Mouse (Mus musculus) midbrain, embryonic 14.5 days (tissue): ENCODE measurements around the gene Ankfn1. TPM values are rescaled to one million over a fixed set of nuclear protein-coding genes. Genes with fewer than 3 reads are reported as not detected.

ENCODE experiments used
- ATAC-seq: fragments of 200-750 bp; cut with Nextera tagmentation; 2 replicates; pipeline ENCODE4 v1.8.0; 2017; ENCODE audit warnings: moderate number of reproducible peaks, moderate library complexity; ENCODE audit not compliant: low FRiP score, low TSS enrichment
- DNase-seq: peaks from one replicate; pipeline ENCODE4 v3.0.0-alpha.2; 2015
- H3K27ac ChIP-seq: fragments of 300-500 bp; sonication (generic); replicated peaks from 2 replicates; pipeline ENCODE4 v1.5.1; 2014; ENCODE audit warnings: mild to moderate bottlenecking, low read depth, low read length, moderate library complexity
- H3K27me3 ChIP-seq: fragments of 300-500 bp; sonication (generic); 2 replicates; pipeline ENCODE4 v1.6.1; 2014; ENCODE audit warnings: low read length, control low read depth, mixed read lengths; ENCODE audit not compliant: control insufficient read depth, insufficient read depth
- H3K36me3 ChIP-seq: fragments of 300-500 bp; sonication (generic); 2 replicates; pipeline ENCODE4 v1.6.1; 2014; ENCODE audit warnings: low read length, control low read depth; ENCODE audit not compliant: control insufficient read depth, insufficient read depth
- H3K4me1 ChIP-seq: fragments of 300-500 bp; sonication (generic); 2 replicates; pipeline ENCODE4 v1.6.1; 2014; ENCODE audit warnings: mild to moderate bottlenecking, antibody characterized with exemption, low read length, control low read depth; ENCODE audit not compliant: control insufficient read depth, insufficient read depth
- H3K4me2 ChIP-seq: fragments of 300-500 bp; sonication (generic); 2 replicates; pipeline ENCODE4 v1.6.1; 2014; ENCODE audit warnings: mild to moderate bottlenecking, low read length, moderate library complexity
- H3K4me3 ChIP-seq: fragments of 300-500 bp; sonication (generic); replicated peaks from 2 replicates; pipeline ENCODE4 v1.5.1; 2014; ENCODE audit warnings: low read depth, low read length
- H3K9ac ChIP-seq: fragments of 300-500 bp; sonication (generic); replicated peaks from 2 replicates; pipeline ENCODE4 v1.6.1; 2014; ENCODE audit warnings: mild to moderate bottlenecking, low read length, moderate library complexity
- H3K9me3 ChIP-seq: fragments of 300-500 bp; sonication (generic); 2 replicates; pipeline ENCODE4 v1.6.1; 2016; ENCODE audit warnings: low read length, control low read depth, mixed read lengths; ENCODE audit not compliant: control insufficient read depth
- WGBS: fragments of 180-500 bp; shearing (Covaris S2); extraction: QIAGEN DNeasy Blood & Tissue Kit; methylation state at CpG from one replicate; pipeline ENCODE4 v1.1.7; 2014; 5-methylcytosine and 5-hydroxymethylcytosine counted together
- polyA plus RNA-seq: library from polyadenylated mRNA; unstranded; fragments of >200 nt; fragmentation: Nextera tagmentation; extraction: Ambion mirVana; gene quantifications from 2 replicates; pipeline ENCODE4 v1.2.1, GENCODE M21; 2014

The Ankfn1 gene
- polyA plus RNA-seq, 1 experiment from 2014 or later: 5.9 TPM

GRCm38 (mm10) chr11:89716351-89716750 lies 61.1 kb downstream of the Ankfn1 start:
- H3K4me2 ChIP-seq: no peak overlapping the region
- no peak overlapping the region for H3K9ac ChIP-seq
- 0 out of 2 replicates have a peak, but pooled peaks cover 5% of the 10 kb centered on the region for H3K4me1 ChIP-seq
- no peak overlapping the region for H3K4me3 ChIP-seq
- no peaks in the 10 kb centered on the region for H3K36me3 ChIP-seq
- 92% methylated on average over 7 of the region's 7 CpGs for WGBS
- H3K27me3 ChIP-seq: no peaks in the 10 kb centered on the region
- ATAC-seq (no peak), DNase-seq (no peak)
- no peak overlapping the region for H3K27ac ChIP-seq
- H3K9me3 ChIP-seq: no peaks in the 10 kb centered on the region

GRCm38 (mm10) chr11:89708526-89708925 lies 68.9 kb downstream of the Ankfn1 start:
- no peaks in the 10 kb centered on the region for H3K36me3 ChIP-seq
- DNase-seq (no peak), ATAC-seq (no peak)
- no peak overlapping the region for H3K4me3 ChIP-seq
- no peak overlapping the region for H3K4me2 ChIP-seq
- 90% methylated on average over 7 of the region's 7 CpGs for WGBS
- H3K27ac ChIP-seq: no peak overlapping the region
- H3K4me1 ChIP-seq: no peaks in the 10 kb centered on the region
- H3K9me3 ChIP-seq: no peaks in the 10 kb centered on the region
- no peak overlapping the region for H3K9ac ChIP-seq
- H3K27me3 ChIP-seq: no peaks in the 10 kb centered on the region

- Histone ChIP-seq H3K4me1 (peaks cover 12% of the 10 kb centered on the region), H3K27ac (peak overlapping the region; percentile 37; the same call in 1 of the 2 replicates), H3K36me3 (no peaks in the 10 kb centered on the region), H3K4me3 (peak overlapping the region; percentile 26), H3K9ac (peak overlapping the region; percentile 39; the same call in 1 of the 2 replicates), H3K27me3 (no peaks in the 10 kb centered on the region), H3K9me3 (no peaks in the 10 kb centered on the region), H3K4me2 (peak overlapping the region; percentile 61)
- peak; percentile 87 for DNase-seq
- 11% methylated on average over 18 of the region's 18 CpGs for WGBS
- ATAC-seq: peak; percentile 55; the same call in 1 of the 2 replicates
Observed at GRCm38 (mm10) chr11:89696431-89697403, 80.7 kb downstream of the Ankfn1 start.

- Histone ChIP-seq H3K4me3 (no peak overlapping the region), H3K27me3 (no peaks in the 10 kb centered on the region), H3K9me3 (no peaks in the 10 kb centered on the region), H3K4me1 (peaks cover 12% of the 10 kb centered on the region), H3K9ac (no peak overlapping the region), H3K27ac (no peak overlapping the region), H3K4me2 (no peak overlapping the region), H3K36me3 (no peaks in the 10 kb centered on the region)
- DNase-seq (no peak), ATAC-seq (no peak)
- 90% methylated on average over 4 of the region's 4 CpGs for WGBS
Observed at GRCm38 (mm10) chr11:89693686-89694085, 83.8 kb downstream of the Ankfn1 start.

GRCm38 (mm10) chr11:89676922-89677321 lies 100.5 kb downstream of the Ankfn1 start:
- ATAC-seq (no peak), DNase-seq (no peak)
- Histone ChIP-seq H3K27ac (no peak overlapping the region), H3K4me2 (no peak overlapping the region), H3K9me3 (no peaks in the 10 kb centered on the region), H3K4me3 (no peak overlapping the region), H3K36me3 (no peaks in the 10 kb centered on the region), H3K4me1 (no peaks in the 10 kb centered on the region), H3K9ac (no peak overlapping the region), H3K27me3 (no peaks in the 10 kb centered on the region)
- WGBS: 94% methylated on average over 2 of the region's 2 CpGs

- Histone ChIP-seq H3K4me2 (no peak overlapping the region), H3K4me1 (no peaks in the 10 kb centered on the region), H3K4me3 (no peak overlapping the region), H3K27me3 (no peaks in the 10 kb centered on the region), H3K9ac (no peak overlapping the region), H3K36me3 (no peaks in the 10 kb centered on the region), H3K27ac (0 out of 2 replicates have a peak overlapping the region, but pooled peaks have one; percentile 26), H3K9me3 (no peaks in the 10 kb centered on the region)
- 9% methylated on average over 1 of the region's 1 CpGs for WGBS
- ATAC-seq (peak; percentile 57), DNase-seq (peak; percentile 55)
Observed at GRCm38 (mm10) chr11:89673916-89674507, 103.4 kb downstream of the Ankfn1 start.

GRCm38 (mm10) chr11:89672510-89673085 lies 104.9 kb downstream of the Ankfn1 start:
- Histone ChIP-seq H3K4me3 (no peak overlapping the region), H3K4me1 (no peaks in the 10 kb centered on the region), H3K27me3 (no peaks in the 10 kb centered on the region), H3K36me3 (no peaks in the 10 kb centered on the region), H3K9me3 (no peaks in the 10 kb centered on the region), H3K9ac (no peak overlapping the region), H3K27ac (no peak overlapping the region), H3K4me2 (no peak overlapping the region)
- DNase-seq (no peak), ATAC-seq (no peak)
- WGBS: 46% methylated on average over 3 of the region's 3 CpGs

GRCm38 (mm10) chr11:89665170-89665880 lies 112.1 kb downstream of the Ankfn1 start:
- DNase-seq (peak; percentile 24), ATAC-seq (no peak)
- Histone ChIP-seq H3K27me3 (no peaks in the 10 kb centered on the region), H3K9me3 (no peaks in the 10 kb centered on the region), H3K36me3 (no peaks in the 10 kb centered on the region), H3K4me2 (no peak overlapping the region), H3K4me3 (no peak overlapping the region), H3K27ac (no peak overlapping the region), H3K4me1 (no peaks in the 10 kb centered on the region), H3K9ac (no peak overlapping the region)
- 68% methylated on average over 14 of the region's 14 CpGs for WGBS
